Mouse (Mus musculus) mouse embryonic stem cell (cell line): ENCODE measurements at regions not wholly inside any gene's neighbourhood (a gene's known extent, or its start where the extent isn't known, plus 50 kb on each side); places are given as distances from the start of the nearest gene placed in this dataset.
"Not testable (repeated sequence)": the region's sequence is repeated elsewhere in the genome, so short reads cannot be mapped to it uniquely, and the experiment has no call there.

Source experiments
- in situ Hi-C, 2 experiments: fragments of 300-500 bp; cut with MboI; formaldehyde crosslinking; loops; 1 replicate in 1 of 2; 3 replicates in 1 of 2; pipeline ENCODE4 v1.14.3; 2019 to 2020; ENCODE audit warnings: low sequenced_read_pairs in 2 of 2, low pct_unique_long_range_greater_than_20kb in 1 of 2, mixed read lengths in 1 of 2; ENCODE audit not compliant: unreplicated experiment in 1 of 2

DNA sequence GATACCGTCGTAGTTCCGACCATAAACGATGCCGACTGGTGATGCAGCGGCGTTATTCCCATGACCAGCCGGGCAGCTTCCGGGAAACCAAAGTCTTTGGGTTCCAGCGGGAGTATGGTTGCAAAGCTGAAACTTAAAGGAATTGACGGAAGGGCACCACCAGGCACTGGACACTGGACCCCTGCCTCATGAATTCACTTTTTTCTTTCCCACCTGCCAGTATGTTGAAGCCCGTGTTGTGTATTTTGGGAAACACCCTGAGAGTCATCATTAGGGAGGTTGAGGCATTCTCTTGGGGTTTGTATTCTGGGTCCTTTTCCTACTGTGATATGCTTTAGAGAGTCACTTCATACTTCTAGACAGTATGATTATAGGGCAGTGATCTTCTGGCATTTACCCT, 197.9 kb downstream of the Samd9l start:
- in situ Hi-C loops = loop anchor here in 1 of 2 experiments (25.0 kb wide), 1 partner anchor 236 kb away; no protein-coding TSS in a partner anchor

DNA sequence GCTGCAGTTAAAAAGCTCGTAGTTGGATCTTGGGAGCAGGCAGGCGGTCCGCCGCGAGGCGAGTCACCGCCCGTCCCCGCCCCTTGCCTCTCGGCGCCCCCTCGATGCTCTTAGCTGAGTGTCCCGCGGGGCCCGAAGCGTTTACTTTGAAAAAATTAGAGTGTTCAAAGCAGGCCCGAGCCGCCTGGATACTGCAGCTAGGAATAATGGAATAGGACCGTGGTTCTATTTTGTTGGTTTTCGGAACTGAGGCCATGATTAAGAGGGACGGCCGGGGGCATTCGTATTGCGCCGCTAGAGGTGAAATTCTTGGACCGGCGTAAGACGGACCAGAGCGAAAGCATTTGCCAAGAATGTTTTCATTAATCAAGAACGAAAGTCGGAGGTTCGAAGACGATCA, 198.3 kb downstream of the Samd9l start:
- in situ Hi-C loops = loop anchor here in 1 of 2 experiments (25.0 kb wide), 1 partner anchor 236 kb away; no protein-coding TSS in a partner anchor

DNA sequence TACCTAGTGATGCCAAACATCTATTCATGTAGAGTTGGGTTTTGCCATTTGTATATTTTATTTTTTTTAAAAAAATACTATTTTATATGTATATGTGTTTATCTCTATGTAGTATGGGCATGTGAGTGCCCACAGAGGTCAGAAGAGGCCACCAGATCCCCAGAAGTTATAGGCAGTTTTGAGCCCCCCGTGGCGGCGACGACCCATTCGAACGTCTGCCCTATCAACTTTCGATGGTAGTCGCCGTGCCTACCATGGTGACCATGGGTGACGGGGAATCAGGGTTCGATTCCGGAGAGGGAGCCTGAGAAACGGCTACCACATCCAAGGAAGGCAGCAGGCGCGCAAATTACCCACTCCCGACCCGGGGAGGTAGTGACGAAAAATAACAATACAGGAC, 198.8 kb downstream of the Samd9l start:
- in situ Hi-C loops = loop anchor here in 1 of 2 experiments (25.0 kb wide), 1 partner anchor 237 kb away; no protein-coding TSS in a partner anchor

- in situ Hi-C loops = not testable (repeated sequence)
Measured at GRCm38 (mm10) chr6:3192424-3192820, 206.9 kb downstream of the Samd9l start.

DNA sequence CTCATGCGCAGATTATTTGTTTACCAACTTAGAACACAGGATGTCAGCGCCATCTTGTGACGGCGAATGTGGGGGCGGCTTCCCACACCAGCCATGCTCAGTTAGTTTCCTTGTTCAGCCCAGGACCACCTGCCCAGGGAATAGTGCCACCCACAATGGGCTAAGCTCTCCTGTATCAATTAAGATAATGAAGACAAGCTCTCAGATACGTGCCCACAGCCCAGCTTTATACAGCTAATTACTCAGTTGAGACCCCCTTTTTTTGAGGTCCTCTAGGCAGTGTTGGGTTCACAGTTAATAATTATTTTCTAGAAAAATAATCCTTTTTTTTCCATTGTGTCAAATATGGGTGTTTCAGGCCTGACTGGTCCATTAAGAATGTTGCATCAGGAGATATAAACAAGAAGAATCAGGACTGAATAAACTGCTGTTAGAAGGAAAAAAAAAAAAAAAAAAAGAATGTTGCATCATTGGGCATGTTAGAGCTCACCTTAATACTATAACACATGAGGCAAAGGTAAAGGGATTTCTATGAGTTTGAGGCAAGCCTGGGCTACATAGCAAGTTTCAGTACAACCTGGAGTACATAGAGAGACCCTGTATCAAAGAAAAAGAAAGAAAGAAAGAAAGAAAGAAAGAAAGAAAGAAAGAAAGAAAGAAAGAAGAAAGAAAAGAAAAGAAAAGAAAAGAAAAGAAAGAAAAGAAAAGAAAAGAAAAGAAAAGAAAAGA, 207.5 kb downstream of the Samd9l start:
- in situ Hi-C loops = not testable (repeated sequence)

DNA sequence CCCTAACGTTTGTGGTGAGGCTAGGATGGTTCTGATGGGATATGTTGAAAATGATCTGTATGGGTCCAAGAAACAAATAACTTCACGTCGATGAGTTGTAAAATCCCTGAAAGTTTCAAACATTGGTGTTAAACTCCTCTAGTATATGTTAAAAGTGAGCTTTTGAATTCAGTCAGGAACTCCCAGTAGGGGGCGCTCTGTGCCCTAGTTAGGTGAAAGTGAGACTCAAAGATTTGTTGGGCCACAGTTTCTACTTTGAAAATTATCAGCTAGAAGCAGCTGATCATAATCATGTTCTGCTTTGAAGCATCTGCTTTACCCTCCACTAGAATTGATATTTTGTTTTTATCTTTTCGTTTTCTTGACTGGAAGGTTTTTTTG, 215.6 kb downstream of the Samd9l start:
- in situ Hi-C loops = no loop called here

GRCm38 (mm10) chr6:3182889-3183818, 216.2 kb downstream of the Samd9l start:
- in situ Hi-C loops = no loop called here

GRCm38 (mm10) chr6:3182424-3182841, 216.9 kb downstream of the Samd9l start:
- in situ Hi-C loops = not testable (repeated sequence)

DNA sequence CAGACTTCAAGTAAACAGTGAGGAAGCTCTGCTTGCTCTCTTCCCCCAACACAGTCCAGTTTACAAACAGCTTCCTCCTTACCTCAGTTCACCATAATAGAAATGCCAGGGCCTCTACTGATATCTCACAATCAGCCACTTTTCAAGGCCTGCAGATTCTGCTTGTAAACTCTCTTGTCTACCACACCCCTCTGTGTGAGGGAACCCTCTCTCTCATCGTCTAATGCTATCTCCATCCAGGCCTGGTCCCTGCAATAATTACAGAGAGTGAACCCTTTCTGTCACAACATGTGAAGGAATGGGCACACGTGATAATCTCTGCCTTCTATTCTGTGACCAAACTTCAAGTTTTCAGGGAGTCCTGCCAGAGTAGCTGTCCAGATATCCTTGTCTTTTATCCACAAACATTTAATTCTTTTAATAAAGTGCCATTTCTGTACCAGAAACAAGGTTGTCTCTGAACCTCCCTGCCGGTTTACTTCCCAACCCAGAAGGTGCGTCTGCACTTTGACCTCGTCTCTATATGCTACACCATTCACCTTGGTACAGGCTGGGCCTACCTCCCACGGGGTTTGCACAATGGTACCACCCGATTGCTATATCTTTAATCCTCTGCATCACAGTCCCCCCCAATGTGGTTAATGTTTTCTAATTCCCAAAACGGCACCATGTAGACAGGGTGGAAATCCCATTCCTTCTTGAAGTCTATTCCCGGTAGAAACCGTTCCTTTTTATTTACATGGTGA, 219.6 kb downstream of the Samd9l start:
- in situ Hi-C loops = not testable (repeated sequence)

DNA sequence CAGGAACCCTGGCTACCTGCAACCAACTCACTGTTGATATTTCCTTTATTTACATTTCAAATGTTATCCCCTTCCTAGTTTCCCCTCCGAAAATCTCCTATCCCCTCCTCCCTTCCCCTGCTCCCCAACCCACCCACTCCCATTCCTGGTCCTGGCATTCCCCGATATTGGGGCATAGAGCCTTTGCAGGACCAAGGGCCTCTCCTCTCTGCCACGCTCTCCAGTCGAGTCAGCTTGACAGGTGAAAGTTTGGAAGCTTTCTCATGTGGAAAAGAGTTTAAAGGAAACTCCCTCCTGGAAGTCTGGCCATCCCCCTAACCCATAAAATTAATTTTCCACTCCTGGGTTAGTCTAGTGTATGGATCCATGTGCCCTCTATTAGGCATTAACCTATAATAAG, 229.9 kb downstream of the Samd9l start:
- in situ Hi-C loops = not testable (repeated sequence)

GRCm38 (mm10) chr6:3166149-3166548, 233.2 kb downstream of the Samd9l start:
- in situ Hi-C loops = not testable (repeated sequence)

DNA sequence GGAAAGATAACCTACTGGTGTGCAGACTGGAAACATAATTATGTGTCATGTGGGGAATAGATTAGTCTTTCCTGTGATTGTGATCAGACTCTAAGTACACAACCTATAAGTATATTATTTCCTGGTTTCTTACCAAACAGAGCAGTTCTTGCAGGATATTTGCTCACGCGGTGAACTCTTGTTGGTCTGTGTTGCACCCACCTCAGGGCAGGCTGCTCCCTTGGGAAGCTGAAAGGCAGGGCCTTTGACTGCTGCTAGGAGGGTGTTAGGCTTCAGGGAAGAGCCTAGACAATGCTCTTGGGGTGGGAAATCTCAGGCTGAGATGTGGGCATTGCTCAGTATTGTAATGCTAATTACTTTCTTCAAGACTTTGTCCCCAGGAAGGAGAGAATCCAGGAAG, 247.5 kb downstream of the Samd9l start:
- in situ Hi-C loops = not testable (repeated sequence)

DNA sequence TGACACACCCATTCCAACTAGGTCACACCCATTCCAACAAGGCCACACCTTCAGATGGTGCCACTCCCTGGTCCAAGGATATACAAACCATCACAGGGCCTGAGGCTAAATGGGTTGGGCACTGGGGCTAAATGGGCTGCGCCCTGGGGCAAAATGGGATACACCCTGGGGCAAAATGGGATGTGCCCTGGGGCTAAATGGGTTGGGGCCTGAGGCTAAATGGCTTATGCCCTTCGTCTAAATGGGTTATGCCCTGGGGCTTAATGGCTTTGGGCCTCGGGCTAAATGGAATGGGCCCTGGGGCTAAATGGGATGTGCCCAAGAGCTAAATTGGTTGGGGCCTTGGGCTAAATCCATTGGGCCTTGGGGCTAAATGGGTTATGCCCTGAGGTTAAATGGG, 261.5 kb downstream of the Samd9l start:
- in situ Hi-C loops = not testable (repeated sequence)

GRCm38 (mm10) chr6:3133763-3134162, 265.6 kb downstream of the Samd9l start:
- in situ Hi-C loops = not testable (repeated sequence)

- in situ Hi-C loops = not testable (repeated sequence)
Measured at GRCm38 (mm10) chr6:3116296-3116695, 283.1 kb downstream of the Samd9l start.
